Mouse (Mus musculus) layer of hippocampus, postnatal 14 days (tissue): ENCODE data around the gene Sidt1. TPM values are rescaled to one million over a fixed set of nuclear protein-coding genes. Genes with fewer than 3 reads are reported as not detected.

ENCODE experiments used
- DNase-seq, 2 experiments: peaks; one replicate each; pipeline ENCODE4 v3.0.0; 2021 to 2022; ENCODE audit warnings: low spot score in 2 of 2, mixed read lengths in 1 of 2
- total RNA-seq, 2 experiments: library from RNA; stranded (reverse); gene quantifications; 2 replicates each; pipeline ENCODE4 v1.2.3; 2021

The Sidt1 gene
- total RNA-seq, 2 experiments from 2014 or later, result 37.3 to 44.4 TPM

DNA sequence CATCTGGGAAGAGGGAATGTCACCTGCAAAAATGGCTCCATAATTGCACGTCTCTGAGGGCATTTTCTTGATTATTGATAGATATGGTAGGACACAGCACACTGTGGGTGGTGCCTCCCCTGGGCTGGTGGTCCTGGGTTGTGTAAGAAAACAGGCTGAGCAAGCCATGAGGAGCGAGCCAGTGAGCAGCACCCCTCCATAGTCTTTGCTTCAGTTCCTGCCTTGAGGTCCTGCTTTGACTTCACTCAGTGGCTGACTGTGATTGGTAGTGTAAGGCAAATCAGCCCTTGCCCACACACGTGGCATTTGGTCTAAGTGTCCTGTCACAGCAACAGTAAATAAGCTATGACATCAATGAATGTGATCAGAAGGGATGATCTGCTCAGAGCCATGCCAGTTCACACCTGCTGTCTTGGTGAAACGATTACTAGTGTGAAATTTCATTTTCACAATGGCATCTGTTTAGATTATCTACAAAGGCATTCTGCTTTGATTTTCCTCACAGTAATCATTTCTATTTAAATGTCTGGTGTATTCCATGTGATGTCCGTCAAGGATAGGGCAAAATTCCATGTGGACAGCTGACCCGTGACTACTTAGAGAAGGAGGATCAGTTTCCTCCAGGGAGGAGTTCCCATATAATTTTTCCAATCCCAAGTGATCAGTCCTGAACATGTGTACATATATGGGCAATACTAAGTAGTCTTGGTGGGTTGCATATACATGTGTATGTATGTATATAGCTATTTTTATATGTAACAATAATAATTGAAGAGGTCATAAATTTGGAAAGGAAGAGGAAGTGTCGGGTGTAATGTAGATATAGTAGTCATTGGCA is 79.0 kb downstream of the Sidt1 start:
- peak in 1 of 2 experiments; percentile 21 for DNase-seq

GRCm38 (mm10) chr16:44252735-44253134 is 80.3 kb downstream of the Sidt1 start:
- no peak for DNase-seq

GRCm38 (mm10) chr16:44249985-44250384 is 83.0 kb downstream of the Sidt1 start:
- no peak for DNase-seq

DNA sequence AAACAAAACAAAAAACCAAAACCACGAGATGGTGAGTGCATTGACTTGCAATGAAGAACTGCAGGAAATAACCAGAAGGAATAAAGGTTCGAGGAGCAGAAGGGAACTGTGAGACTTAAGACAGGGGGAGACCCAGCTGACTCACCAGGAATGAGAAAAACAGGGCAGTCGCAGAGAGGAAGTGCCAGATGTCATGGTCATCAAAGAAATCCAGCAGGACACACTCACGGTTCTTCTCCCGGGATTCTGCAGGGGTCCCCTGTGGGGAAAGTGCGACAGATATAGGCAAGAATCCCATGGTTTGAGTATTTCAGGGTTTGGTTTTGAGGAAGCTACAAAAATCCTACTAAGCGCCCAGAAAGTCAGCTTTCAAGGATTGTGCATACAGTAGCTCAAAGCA is 89.7 kb downstream of the Sidt1 start:
- no peak for DNase-seq

DNA sequence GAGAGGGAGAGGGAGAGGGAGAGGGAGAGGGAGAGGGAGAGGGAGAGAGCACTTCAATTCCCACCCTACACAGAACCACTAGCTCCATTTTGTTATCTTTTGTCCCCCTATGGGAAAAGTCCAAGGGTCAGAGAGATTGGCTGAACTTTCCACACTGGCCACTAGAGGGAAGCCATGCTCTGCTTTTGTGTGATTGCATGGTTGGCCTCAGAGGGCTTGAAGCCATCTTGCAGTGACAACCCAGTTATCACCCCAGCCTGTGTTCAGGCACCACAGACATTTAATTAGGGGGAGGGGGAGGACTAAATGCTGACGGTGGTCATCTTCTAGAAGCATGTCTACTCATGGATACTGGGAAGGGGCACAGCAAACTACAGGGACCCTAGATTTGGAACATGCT is 90.4 kb downstream of the Sidt1 start:
- peak; percentile 65 to 71 for DNase-seq

DNA sequence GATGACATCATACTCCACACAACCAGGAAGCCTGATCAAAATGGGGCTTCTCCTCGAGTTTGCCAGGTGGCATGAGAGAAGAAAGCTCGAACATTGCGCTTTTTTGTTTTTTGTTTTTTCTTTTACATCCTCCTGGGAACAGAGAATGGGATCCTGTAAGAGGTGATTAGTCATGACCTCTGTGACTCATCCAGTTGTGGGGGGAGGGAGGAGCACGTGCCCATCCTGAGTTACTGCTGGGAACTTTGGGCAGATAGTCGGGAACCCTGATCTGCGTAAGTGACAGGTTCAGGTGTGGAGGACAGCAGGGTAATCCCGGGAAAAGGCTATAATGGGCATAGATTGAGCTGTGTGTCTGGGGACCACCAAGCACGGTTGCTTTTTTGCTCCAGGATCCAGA is 92.6 kb downstream of the Sidt1 start:
- DNase-seq, result no peak

DNA sequence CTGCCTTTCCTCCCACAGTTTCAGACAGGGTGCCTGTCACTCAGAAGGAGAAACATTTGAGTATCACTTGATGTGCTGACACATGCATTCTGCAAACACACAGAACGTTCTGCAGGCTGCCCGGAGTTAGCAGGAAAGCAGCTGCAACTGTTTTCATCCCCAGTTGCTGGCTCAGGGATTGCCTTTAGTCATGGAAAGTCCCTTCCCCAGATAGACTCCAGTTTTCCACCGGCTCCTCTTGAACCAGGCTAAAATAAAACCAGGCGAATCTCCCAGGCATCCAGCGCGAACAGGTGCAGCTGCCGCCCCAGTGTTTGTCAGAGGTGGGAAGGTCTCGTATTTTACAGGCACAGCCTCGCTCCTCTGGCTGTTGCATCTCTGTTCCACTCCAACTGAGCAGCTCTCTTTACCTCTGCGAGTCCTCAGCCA is 94.1 kb downstream of the Sidt1 start:
- DNase-seq, result peak; percentile 46 to 50

- no peak for DNase-seq
Measured at GRCm38 (mm10) chr16:44237836-44238235, 95.2 kb downstream of the Sidt1 start.

- no peak for DNase-seq
Measured at GRCm38 (mm10) chr16:44233019-44233418, 100.0 kb downstream of the Sidt1 start.

DNA sequence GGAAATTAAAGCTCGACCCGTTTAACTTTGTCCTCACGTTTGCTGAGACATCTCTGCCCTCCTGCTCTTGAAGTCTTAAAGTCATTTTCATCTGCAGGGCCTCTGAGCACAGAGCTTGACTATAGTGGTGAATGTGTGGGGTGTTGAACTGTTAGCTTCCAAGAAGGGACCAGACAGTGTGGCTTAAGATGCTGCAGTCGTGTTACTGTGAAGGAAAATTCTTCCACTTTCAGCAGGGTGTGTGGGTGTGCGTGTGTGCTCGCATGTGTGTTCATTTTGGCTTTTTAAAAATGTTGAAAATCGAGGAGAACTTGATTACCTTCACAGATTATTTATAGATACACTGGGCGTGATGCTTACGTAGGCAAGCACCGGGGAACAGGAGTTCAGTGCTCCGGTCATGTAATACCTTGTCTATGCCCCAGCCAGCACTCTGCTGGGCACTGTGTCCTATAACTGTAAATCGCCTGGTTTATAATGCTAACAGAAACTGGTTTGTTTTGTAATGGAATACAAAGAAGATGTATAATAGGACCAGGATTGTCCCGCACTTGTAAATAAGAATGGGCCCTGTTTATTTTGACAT is 106.2 kb downstream of the Sidt1 start:
- no peak for DNase-seq

DNA sequence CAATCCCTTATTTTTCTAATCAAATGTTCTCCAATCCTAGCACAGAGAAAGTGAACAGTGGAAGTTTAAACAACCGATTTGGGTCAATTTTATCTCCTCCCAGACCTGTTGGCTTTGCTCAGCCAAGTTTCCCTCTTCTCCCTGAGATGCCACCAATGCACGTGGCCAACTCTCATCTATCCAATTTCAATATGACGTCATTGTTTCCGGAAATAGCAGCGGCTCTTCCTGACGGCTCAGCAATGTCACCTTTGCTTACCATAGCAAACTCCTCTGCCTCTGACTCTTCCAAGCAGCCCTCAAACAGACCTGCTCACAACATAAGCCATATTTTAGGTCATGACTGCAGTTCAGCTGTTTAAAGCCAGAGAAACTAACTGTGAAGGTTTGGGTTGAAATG is 111.5 kb downstream of the Sidt1 start:
- no peak for DNase-seq

DNA sequence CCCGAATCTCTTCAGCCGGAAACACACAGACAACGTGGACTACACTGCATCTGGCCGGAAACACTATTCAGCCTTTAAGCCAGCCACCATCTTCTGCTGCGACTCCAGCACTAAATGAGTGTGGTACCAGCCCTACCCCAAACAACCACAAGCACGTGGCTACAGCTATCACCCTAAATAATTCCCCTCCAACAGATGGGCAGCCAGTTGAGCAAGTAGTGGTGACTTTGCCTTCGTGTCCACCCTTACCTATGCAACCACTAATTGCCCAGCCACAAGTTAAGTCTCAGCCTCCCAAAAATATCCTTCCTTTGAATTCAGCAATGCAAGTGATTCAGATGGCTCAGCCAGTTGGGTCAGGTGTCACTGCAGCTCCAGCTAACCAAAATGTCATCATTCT is 116.6 kb downstream of the Sidt1 start:
- no peak for DNase-seq

GRCm38 (mm10) chr16:44215513-44215912 is 117.5 kb downstream of the Sidt1 start:
- no peak for DNase-seq

GRCm38 (mm10) chr16:44212703-44213102 is 120.3 kb downstream of the Sidt1 start:
- DNase-seq, result no peak

DNA sequence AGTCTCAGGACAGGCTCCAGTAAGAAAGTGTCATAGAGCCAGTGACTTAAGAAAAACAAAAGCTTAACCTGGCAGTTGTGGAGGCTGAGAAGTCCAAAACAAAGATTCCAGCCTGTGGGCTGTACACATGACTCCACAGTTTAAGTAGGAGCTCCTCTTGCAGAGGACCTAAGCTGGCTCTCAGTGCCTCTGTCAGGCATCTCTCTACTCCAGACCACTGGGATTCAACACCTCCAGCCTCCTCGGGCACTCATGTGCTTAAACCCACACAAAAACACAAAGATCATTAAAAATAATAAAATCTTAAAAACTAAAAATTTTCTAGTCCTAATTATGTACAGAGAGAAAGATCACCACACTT is 122.0 kb downstream of the Sidt1 start:
- DNase-seq, result no peak

DNA sequence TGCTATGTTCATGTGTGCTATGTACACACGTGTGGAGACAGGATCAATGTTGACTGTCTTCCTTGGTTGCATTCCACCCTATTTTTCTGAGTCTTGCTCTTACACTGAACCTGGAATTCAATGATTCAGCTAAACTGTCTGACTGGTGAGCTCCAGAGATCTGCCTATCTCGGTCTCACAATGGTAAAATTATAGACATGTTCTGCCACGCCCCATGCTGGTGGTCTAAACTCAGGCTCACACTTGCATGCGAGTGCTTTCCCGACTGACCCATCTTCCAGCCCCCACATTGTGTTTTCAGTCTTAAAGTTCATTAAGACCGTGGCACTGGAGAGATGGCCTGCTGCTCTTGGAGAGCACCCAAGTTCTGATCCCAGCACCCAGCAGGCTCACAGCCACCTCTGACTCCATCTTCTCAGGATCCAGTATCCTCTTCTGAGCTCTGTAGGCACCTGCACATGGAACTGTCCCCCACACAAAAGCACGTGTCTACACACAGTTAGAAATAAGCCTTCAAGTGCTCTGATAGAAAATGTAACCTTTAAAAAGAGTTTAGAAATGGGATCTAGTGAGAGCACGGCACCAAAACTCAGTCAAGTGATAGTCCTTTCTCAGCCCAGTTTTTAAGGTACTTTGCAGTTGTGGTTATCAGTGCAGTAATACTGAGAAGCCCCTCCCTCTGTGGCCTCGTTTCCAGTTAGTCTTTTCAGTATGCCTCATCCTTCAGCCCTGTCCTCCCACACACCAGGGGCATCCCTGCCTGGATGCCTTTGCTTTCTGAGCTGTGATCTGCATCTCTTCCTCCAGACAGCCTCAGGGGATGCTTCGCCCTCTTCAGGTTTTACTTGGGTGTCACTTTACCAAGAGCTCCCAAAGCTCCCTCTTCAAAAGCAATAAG is 122.6 kb downstream of the Sidt1 start:
- no peak for DNase-seq

- DNase-seq, result no peak
Measured at GRCm38 (mm10) chr16:44205973-44206372, 127.0 kb downstream of the Sidt1 start.

- DNase-seq, result peak; percentile 35 to 75
Measured at GRCm38 (mm10) chr16:44204331-44204730, 128.7 kb downstream of the Sidt1 start.

- DNase-seq, result no peak
Measured at GRCm38 (mm10) chr16:44200146-44200545, 132.8 kb downstream of the Sidt1 start.

DNA sequence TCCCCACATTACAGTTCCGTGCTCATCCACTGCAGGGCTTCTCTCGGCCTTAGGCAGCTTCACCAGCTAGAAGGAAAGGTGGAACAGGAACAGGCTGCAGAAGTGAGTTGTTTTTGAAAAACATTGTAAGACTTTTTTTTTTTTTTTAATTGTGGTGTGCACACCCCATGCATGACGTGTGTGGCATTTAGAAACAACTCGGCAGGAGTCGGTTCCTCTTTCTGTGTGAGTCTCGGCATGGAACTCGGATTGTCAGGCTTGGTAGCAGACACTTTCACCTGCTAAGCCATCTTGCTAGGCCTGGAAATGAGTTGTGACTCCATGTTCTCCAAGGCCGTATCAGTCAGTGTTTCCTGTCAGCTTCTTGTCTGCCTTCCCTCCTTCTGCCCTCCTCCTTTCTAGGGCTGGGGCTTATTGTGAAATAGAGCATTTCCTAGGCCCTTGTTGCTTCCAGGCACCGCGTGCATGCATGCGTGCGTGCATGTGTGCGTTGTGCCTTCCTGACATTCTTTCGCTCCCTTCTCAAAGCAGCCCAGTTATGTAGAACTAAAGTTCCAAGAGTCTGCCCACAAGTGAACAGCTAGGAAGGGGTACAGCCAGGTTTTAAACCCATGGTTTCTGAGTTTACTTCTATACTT is 133.8 kb downstream of the Sidt1 start:
- no peak for DNase-seq

GRCm38 (mm10) chr16:44190968-44191367 is 142.0 kb downstream of the Sidt1 start:
- DNase-seq, result no peak
